14 mouse cellular contexts compared by ENCODE assay signal in the genomic region with DNA sequence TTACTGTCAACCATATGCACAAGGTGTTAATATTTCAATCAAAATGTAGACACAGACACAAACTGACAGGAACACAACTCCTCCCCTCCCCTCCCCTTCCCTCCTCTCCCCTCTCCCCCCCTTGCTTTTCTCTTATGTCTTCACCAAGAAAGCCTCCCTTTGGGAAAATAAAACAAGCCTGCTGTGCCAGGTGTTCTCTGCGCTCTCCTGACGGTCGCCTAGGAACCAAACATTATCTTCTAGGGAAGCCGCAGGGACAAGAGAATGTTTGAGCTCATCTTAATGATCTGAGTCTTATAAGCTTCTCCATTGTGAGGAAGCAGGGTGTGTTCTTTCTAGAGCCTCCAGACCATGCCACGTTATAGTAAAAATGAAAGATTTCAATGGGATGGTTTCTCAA.
"Had no signal": no experiment of that assay in that cellular context is flagged by ENCODE, and none has a peak within 500 bp of the region (broad histone marks: within the 10 kb centered on the region; RNA-seq: fewer than 3 reads in every experiment).

No protein-coding gene starts in this region.

- H3K4me3 ChIP-seq: midbrain, embryonic 12.5 days; neural tube, embryonic 12.5 days; stomach, embryonic 15.5 days had no signal

- H3K36me3 ChIP-seq: midbrain, embryonic 12.5 days; neural tube, embryonic 12.5 days; stomach, embryonic 15.5 days had no signal

- DNase-seq: lung, adult 18-20 months; lung, embryonic 14.5 days; lung, postnatal 10 days; lung, postnatal 4 days; midbrain, embryonic 14.5 days; right cerebral cortex, postnatal 14 days; thymus, adult 2 months; thymus, postnatal 25 days; thymus, postnatal 4 days had no signal

- H3K4me1 ChIP-seq: stomach, embryonic 15.5 days had no signal

- H3K4me2 ChIP-seq: lung, embryonic 14.5 days; midbrain, embryonic 12.5 days; neural tube, embryonic 12.5 days; stomach, embryonic 15.5 days had no signal

- H3K27ac ChIP-seq: midbrain, embryonic 12.5 days; neural tube, embryonic 12.5 days; stomach, embryonic 15.5 days; stomach, postnatal 0 days had no signal

- H3K27me3 ChIP-seq: midbrain, embryonic 12.5 days; neural tube, embryonic 12.5 days; stomach, embryonic 15.5 days had no signal

- H3K9ac ChIP-seq: lung, embryonic 14.5 days; midbrain, embryonic 12.5 days; neural tube, embryonic 12.5 days; stomach, embryonic 15.5 days had no signal

- ATAC-seq: midbrain, embryonic 16.5 days had no signal

- H3K9me3 ChIP-seq: midbrain, embryonic 12.5 days; neural tube, embryonic 12.5 days; stomach, embryonic 15.5 days had no signal
